Mouse (Mus musculus) activated CD4-positive, CD25-positive, alpha-beta regulatory T cell, adult 4 months (primary cell): ENCODE results near the gene E130208F15Rik. TPM values are rescaled to one million over a fixed set of nuclear protein-coding genes. Genes with fewer than 3 reads are reported as not detected.
A peak's percentile ranks its signal among the peaks of the same experiment; 100 is the strongest.

ENCODE experiments used
- ATAC-seq: one replicate; pipeline ENCODE4 v1.8.0; 2017
- polyA plus RNA-seq, 2 experiments: library from polyadenylated mRNA; unstranded; fragments of 100-300 nt; shearing (Covaris generic); gene quantifications; one replicate each; pipeline ENCODE4 v1.2.1; 2017

E130208F15Rik gene
- polyA plus RNA-seq, 2 experiments from 2014 or later: not detected

- ATAC-seq: peak; percentile 100
These were observed 13.2 kb upstream of the E130208F15Rik start, which contains the start of gene Alkbh6 for GRCm38 (mm10) chr7:30308076-30309005. Gene Alkbh6 (plus strand): TSS chr7:30308717.

- ATAC-seq: no peak
These were observed 12.0 kb upstream of the E130208F15Rik start for GRCm38 (mm10) chr7:30309395-30310129.

- ATAC-seq: no peak
These were observed 11.4 kb upstream of the E130208F15Rik start for GRCm38 (mm10) chr7:30310136-30310535.

- no peak for ATAC-seq
These were observed 7.7 kb upstream of the E130208F15Rik start for GRCm38 (mm10) chr7:30313666-30314320.

- no peak for ATAC-seq
These were observed 6.8 kb upstream of the E130208F15Rik start, which contains the start of gene Syne4 for GRCm38 (mm10) chr7:30314721-30315155. Gene Syne4 (plus strand): TSS chr7:30314807.

GRCm38 (mm10) chr7:30315559-30316529 is 5.7 kb upstream of the E130208F15Rik start:
- no peak for ATAC-seq

GRCm38 (mm10) chr7:30318142-30318541 is 3.4 kb upstream of the E130208F15Rik start:
- no peak for ATAC-seq

GRCm38 (mm10) chr7:30320946-30321345 is 594 bp upstream of the E130208F15Rik start:
- no peak for ATAC-seq

- peak; percentile 70 for ATAC-seq
These were observed 736 bp downstream of the E130208F15Rik start for GRCm38 (mm10) chr7:30322285-30322667.

GRCm38 (mm10) chr7:30322865-30323264 is 1.3 kb downstream of the E130208F15Rik start:
- ATAC-seq: peak; percentile 55

- ATAC-seq: no peak
These were observed 2.3 kb downstream of the E130208F15Rik start, which contains the start of gene Sdhaf1 for GRCm38 (mm10) chr7:30323795-30324194. Gene Sdhaf1 (minus strand): TSS chr7:30323895.

- no peak for ATAC-seq
These were observed 2.9 kb downstream of the E130208F15Rik start for GRCm38 (mm10) chr7:30324300-30324944.

- ATAC-seq: no peak
These were observed 3.8 kb downstream of the E130208F15Rik start for GRCm38 (mm10) chr7:30325364-30325763.

GRCm38 (mm10) chr7:30326427-30326826 is 4.9 kb downstream of the E130208F15Rik start:
- ATAC-seq: no peak

- ATAC-seq: peak; percentile 24
These were observed 5.6 kb downstream of the E130208F15Rik start for GRCm38 (mm10) chr7:30327140-30327539.

- no peak for ATAC-seq
These were observed 6.8 kb downstream of the E130208F15Rik start for GRCm38 (mm10) chr7:30328379-30328778.

- ATAC-seq: peak; percentile 85
These were observed 10.3 kb downstream of the E130208F15Rik start for GRCm38 (mm10) chr7:30331887-30332286.

GRCm38 (mm10) chr7:30332622-30333259 is 11.2 kb downstream of the E130208F15Rik start:
- peak; percentile 5 for ATAC-seq

- no peak for ATAC-seq
These were observed 11.9 kb downstream of the E130208F15Rik start for GRCm38 (mm10) chr7:30333436-30333835.

- no peak for ATAC-seq
These were observed 13.0 kb downstream of the E130208F15Rik start for GRCm38 (mm10) chr7:30334563-30334962.
